Mouse (Mus musculus): ENCODE measurements at regions not wholly inside any gene's neighbourhood (a gene's known extent, or its start where the extent isn't known, plus 50 kb on each side); places are given as distances from the start of the nearest gene placed in this dataset.

DNA sequence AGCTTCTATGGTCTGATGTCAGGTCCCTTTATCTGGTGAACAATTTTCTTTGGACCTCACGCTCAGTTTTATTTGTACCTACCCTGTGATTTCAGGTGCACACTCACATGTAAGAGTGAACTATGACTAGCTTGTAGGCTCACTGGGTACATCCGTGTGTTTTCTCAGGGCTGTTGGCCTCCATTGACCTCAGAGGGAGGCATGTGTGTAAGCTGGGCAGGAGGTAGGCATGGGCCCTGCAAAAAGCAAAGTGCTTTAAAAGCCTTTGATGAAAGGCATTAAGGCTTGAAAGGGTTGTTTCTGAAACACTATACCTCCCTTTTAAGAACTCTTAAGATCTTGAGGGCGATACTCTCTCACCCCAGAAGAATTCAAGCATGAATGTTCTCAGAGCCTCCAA is 112.9 kb upstream of the Gdnf start:
- DNase-seq = no peak

DNA sequence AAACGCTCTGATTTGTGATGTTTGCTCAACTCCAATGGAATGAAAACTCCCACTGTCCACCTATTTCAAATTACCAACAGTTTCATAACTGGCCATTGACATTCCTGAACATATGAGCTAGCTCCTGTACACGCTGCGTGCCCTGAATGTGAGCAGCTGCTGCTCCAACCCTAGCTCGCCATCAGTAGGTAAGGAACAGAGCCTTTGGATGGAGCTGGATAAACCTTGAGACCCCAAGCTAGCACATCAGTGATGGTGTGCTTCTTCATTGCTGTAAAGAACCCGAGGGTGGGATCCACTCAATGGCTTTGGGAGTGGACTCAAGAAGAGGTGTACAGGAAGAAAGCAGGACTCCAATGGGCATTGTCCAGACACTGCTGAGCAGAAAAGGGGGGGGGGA is 101.8 kb upstream of the Gdnf start:
- no peak for DNase-seq

DNA sequence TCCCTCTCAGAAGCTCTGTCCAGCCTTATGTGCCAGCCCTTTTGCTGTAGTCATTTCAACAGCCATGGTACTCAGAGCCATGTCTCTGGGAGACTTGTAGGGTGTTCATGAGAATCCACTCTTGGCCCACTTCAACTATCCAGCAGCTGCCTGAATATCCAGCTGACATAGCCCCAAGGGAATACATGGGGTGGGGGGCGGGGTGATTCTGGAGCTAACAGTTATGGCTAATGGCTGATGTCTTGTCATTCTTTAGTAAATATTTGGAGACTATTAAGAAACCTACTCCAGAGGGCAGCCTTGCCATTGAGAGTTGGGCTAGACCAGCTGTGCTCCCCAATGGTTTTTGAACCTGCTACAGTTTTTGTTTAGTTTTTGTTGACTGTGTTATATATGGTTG is 96.0 kb upstream of the Gdnf start:
- DNase-seq = no peak

DNA sequence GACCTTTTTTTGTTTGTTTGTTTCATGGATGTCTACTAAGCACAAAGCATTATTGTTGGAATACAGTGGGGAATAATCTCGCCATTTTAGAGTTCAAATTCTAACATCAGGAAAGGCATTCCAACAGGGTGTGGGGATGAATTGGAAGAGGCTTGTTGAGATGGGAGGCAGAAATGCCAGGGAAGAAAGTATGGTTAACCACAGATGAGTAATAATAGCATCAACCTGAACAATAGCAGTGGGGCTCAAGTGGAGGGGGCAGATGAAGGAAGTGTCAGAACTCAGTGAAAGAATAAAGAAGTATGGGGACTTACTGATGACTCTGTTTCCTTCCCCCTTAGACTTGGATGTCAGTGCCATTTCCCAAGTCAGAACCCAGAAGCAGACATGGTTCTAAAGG is 94.5 kb upstream of the Gdnf start:
- no peak for DNase-seq

DNA sequence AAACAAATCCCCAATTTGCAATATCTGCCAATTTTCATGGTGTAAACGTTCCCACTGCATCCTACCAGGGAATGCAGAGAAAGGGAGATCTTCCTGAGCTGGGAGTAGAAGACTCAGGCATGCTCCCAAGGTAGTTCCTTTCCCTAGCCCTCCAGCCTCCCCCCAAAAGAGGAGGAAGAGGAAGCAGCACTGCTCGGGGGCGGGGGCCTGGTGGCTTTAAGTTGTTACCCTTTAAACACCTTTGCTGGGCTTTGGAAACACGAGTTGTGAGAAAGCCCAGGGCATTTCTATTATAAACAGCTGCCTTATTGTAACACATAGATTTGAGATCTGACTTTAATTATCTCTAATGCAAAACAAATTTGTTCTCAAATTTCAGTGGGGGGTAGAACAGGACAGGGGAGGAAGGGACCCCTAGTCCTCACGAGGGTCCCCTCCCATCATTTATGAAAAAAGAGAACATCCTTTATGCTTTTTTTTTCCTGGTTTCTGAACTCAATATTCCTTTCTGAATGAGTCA is 87.4 kb upstream of the Gdnf start:
- no peak for DNase-seq

DNA sequence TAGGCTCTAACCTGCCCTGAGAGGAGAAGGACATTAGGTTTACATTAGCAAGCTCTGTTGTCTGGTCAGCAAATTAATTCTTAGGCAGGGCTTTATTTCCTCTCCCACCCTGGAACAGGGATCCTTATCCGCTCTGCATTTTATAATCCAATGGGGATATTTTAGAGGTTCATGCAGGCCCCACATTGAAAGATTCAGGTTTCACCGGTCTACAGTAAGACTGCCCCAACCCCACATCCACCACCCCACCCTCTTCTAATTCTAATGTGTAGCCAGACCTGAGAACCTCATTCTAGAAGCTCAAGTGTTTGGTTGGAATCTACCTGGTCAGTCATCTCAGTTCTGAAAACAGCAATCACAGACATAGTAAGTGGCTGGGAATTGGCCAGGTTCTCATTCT is 86.9 kb upstream of the Gdnf start:
- DNase-seq = no peak

DNA sequence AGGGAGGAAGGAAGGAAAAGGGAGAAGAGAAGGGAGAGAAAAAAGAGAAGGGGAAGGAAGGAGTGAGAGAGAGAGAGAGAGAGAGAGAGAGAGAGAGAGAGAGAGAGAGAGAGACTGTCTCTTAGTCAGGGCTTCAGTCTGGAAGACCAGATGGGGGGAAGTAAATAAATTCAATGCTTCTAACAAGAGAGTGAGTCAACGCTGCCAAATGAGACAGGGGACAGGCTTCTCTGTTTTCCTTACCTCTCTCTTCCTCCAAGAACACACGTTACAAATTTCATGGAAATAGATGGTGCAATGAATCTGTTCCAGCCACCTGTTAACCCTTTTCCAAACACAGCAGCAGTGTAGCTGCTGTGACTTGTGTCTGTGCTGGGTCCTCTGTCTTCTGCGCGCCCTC is 85.1 kb upstream of the Gdnf start:
- DNase-seq = no peak

DNA sequence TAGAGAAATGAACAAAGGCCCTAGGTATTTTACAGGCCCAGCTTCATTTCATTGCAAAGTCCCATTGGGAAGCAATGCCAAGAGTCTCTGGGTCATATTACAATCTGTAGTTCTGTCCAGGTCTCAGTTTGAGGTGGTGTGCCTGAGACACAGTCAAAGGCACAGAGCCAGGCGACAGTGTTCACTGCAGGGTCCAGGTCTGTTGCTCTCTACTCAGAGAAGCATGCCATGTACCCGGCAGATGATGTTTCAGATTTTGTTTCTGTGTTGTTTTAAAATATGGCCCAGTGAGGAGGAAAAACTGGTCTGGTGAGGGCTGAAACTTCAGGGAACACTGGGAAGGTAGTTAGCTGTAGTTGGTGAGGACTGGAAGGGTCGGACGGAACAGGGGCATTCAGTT is 63.1 kb upstream of the Gdnf start:
- no peak for DNase-seq

DNA sequence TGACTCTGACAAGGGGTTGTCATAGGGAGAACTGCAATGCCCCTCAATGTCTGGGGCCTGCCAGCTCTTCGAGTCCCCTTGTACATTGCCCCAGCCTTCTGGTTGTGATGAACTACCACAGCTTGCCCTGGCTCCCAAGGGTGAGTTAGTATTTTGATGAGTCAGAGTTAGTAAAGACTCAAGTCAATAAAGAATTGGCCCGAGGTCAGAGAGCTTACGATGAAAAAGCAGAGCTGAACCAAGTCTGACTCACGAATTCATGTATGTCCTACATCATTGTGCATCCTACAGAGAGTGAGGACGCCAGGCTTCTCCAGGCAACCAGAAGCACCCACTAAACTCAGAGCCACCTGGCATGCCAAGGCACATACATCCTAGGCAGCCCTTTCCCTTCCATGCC is 60.2 kb upstream of the Gdnf start:
- no peak for DNase-seq

All from right cerebral cortex, postnatal 4 days (tissue).